Mouse (Mus musculus): ENCODE measurements around the gene Slc26a1.

DNA sequence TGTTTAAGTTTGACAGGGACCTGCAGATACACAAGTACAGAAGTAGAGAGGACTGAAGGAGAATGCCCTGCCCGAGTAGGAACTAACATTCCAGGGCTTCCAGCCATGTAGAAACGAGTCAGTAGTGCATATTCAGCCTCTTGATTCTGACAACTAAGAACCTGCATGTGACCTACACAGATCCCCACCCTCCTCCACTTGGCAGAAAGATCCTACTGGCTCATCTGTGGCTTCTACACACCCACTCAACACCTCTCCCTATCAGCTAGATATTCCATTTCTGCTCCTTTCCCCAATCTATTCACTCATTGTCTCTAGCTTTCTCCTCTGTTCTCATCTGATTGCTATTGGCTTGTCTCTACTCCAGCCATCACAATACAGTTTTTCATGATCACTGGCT, 53.5 kb downstream of the Slc26a1 start:
- no peak for TF ChIP-seq POLR2A (IDR thresholded peaks at IDR 0.05; ENCODE audit: borderline replicate concordance, control insufficient read depth, low read depth, low read length)
- TF ChIP-seq CTCF (IDR thresholded peaks at IDR 0.05; ENCODE audit: control insufficient read depth, insufficient read depth, low read length), result no peak
